Mouse (Mus musculus) cerebellum, adult 2 months (tissue): ENCODE measurements around the gene Btd.

Experiments
- CTCF ChIP-seq: fragments of 200-500 bp; IDR thresholded peaks from 2 replicates; pipeline ENCODE4 v1.5.1; 2011; ENCODE audit warnings: low read depth, mild to moderate bottlenecking, control low read depth, low read length, moderate library complexity, borderline replicate concordance; ENCODE audit not compliant: insufficient read depth
- POLR2A ChIP-seq: fragments of 200-500 bp; IDR thresholded peaks from 2 replicates; pipeline ENCODE4 v1.6.1; 2011; ENCODE audit warnings: low read length, control low read depth, borderline replicate concordance; ENCODE audit not compliant: insufficient read depth

- no peak for TF ChIP-seq CTCF
- TF ChIP-seq POLR2A: no peak
These were observed 10.4 kb downstream of the Btd start for GRCm38 (mm10) chr14:31651206-31651605.
